Mouse (Mus musculus): Measurements from ENCODE around the gene Car12. TPM values are rescaled to one million over a fixed set of nuclear protein-coding genes. Genes with fewer than 3 reads are reported as not detected.

Gene Car12
- polyA plus RNA-seq, 1 experiment from 2014 or later = 0.63 TPM

DNA sequence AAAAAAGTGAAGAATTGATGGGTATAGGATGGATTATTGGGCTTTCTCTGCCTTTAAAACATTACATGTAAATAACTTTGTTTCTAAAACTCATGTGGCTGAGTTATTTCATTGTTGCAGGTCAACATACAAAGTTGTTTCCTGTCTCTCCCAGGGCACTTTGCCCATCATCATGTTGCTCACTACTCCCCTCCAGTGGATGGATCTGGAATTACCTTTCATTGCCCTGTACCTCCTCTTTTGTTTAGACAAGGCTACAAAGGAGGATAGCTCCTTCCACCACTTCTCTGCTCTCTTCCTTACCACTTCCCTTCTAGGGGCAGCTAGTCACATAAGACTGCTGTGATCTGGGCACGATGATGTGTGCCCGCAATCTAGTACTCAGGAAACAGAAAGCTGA, 7.7 kb upstream of the Car12 start:
- no peak overlapping the region for H3K4me2 ChIP-seq (ENCODE audit: low read depth, low read length)
- H3K27ac ChIP-seq (ENCODE audit: low read depth, low read length) = no peak overlapping the region
- H3K9ac ChIP-seq (replicated peaks; ENCODE audit: low read depth, low read length) = no peak overlapping the region
- WGBS = 50% methylated on average over 2 of the region's 2 CpGs
- no peaks in the 10 kb centered on the region for H3K36me3 ChIP-seq (ENCODE audit: control insufficient read depth, insufficient read depth, low read length)
- no peaks in the 10 kb centered on the region for H3K27me3 ChIP-seq (ENCODE audit: control insufficient read depth, insufficient read depth, low read length)
- no peaks in the 10 kb centered on the region for H3K4me1 ChIP-seq (ENCODE audit: control insufficient read depth, insufficient read depth, low read length)
- H3K9me3 ChIP-seq (ENCODE audit: control insufficient read depth, low read length) = no peaks in the 10 kb centered on the region
- ATAC-seq (ENCODE audit: low read depth) = no peak
- no peak overlapping the region for H3K4me3 ChIP-seq (ENCODE audit: low read depth, low read length)

DNA sequence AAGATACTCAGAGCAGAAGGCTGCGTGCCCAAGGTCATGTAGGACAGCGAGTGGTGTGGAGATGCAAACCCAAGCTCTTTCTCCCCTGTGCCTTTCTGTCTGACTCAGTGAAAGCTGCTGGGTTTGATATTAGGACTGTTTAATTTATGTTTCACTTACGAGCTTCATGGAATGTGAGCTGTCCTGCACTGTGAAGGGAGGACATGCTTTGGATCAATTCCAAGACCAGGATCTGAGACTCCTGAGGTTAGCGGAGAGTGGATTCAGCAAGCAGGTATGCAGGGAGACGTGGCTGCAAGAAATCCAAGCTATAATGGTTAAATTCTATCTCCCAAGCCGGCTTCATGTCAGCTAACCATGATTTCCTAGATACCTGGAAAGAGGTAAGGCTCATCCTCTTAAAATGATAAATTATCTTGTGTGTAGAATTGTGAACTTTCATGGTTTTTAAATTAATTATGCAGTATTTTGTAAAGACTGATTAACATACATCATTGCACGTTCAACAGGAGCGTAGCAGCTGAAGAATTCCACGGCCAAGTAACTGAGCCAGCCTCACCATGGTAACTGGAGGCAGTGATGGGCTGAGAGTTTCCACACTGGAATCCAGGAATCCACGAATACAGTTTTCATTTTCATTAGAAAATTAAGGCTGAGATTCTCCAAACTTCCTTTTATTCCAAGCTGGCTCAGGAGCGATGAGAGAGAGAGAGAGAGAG, 5.3 kb upstream of the Car12 start:
- H3K36me3 ChIP-seq (ENCODE audit: control insufficient read depth, insufficient read depth, low read length) = no peaks in the 10 kb centered on the region
- H3K27me3 ChIP-seq (ENCODE audit: control insufficient read depth, insufficient read depth, low read length) = no peaks in the 10 kb centered on the region
- 43% methylated on average over 11 of the region's 11 CpGs for WGBS
- H3K4me3 ChIP-seq (ENCODE audit: low read depth, low read length) = no peak overlapping the region
- H3K9ac ChIP-seq (replicated peaks; ENCODE audit: low read depth, low read length) = no peak overlapping the region
- no peak overlapping the region for H3K27ac ChIP-seq (ENCODE audit: low read depth, low read length)
- H3K4me2 ChIP-seq (ENCODE audit: low read depth, low read length) = no peak overlapping the region
- ATAC-seq (ENCODE audit: low read depth) = no peak
- no peaks in the 10 kb centered on the region for H3K9me3 ChIP-seq (ENCODE audit: control insufficient read depth, low read length)
- no peaks in the 10 kb centered on the region for H3K4me1 ChIP-seq (ENCODE audit: control insufficient read depth, insufficient read depth, low read length)

DNA sequence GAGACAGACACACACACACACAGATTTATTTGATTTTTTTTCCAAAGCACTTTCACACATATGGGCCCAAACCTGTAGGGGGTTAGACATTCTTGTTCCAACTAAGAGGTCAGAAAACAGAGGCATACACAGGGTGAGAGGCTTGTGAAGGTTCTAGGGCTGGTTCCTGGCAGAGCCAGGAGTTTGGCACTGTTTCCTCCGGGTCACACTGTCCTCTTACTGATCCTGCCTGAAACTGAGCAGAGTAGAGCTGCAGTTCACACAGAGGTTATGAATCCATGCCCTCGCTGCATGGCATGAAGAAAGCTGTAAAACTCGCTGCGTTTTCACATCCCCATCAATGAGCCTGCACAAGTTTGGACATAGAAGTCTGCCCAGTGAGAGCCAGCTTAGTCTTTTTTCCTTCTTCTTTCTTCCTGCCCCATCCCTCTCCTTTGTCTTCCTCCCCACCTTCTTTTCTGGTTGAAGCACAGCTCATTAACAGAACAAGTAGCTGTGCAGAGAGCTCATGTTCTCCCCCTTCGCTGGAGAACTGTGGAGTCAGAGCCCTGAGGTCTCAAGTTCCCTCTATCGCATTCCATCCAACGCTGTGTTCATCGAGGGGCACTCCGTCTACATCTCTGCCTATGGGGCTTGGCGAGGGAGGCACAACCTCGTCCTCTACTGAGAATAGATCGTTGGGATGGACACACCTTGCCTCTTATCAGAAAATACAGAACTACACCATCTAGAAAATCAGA, 4.5 kb upstream of the Car12 start:
- Histone ChIP-seq H3K4me1 (ENCODE audit: control insufficient read depth, insufficient read depth, low read length) (0 out of 2 replicates have a peak, but pooled peaks cover 5% of the 10 kb centered on the region), H3K4me2 (ENCODE audit: low read depth, low read length) (no peak overlapping the region), H3K27ac (ENCODE audit: low read depth, low read length) (no peak overlapping the region), H3K27me3 (ENCODE audit: control insufficient read depth, insufficient read depth, low read length) (no peaks in the 10 kb centered on the region), H3K9me3 (ENCODE audit: control insufficient read depth, low read length) (no peaks in the 10 kb centered on the region), H3K9ac (replicated peaks; ENCODE audit: low read depth, low read length) (no peak overlapping the region), H3K4me3 (ENCODE audit: low read depth, low read length) (no peak overlapping the region), H3K36me3 (ENCODE audit: control insufficient read depth, insufficient read depth, low read length) (no peaks in the 10 kb centered on the region)
- WGBS = 63% methylated on average over 12 of the region's 12 CpGs
- no peak for ATAC-seq (ENCODE audit: low read depth)

DNA sequence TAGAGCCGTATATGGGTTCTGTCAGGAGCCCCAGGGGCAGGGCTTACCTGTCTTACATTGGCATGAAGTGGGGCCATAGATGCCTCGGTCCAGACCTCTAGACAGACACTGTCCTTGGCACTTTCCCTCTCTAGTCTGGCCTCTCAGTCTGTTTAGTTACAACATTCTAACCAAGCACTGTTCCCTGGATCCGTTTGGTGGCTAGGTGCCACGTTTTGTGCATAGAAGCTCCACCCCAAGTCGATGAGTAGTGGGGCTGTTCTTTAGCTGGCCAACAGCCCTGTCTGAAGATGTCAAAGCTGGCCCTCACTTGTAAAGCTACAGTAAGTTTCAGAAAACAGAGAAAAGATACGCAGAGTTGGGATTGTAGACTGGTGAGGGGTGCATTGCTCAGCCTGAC, 2.9 kb upstream of the Car12 start:
- H3K4me3 ChIP-seq (ENCODE audit: low read depth, low read length) = no peak overlapping the region
- H3K36me3 ChIP-seq (ENCODE audit: control insufficient read depth, insufficient read depth, low read length) = no peaks in the 10 kb centered on the region
- peaks cover 9% of the 10 kb centered on the region for H3K27me3 ChIP-seq (ENCODE audit: control insufficient read depth, insufficient read depth, low read length)
- ATAC-seq (ENCODE audit: low read depth) = no peak
- H3K4me1 ChIP-seq (ENCODE audit: control insufficient read depth, insufficient read depth, low read length) = 0 out of 2 replicates have a peak, but pooled peaks cover 5% of the 10 kb centered on the region
- H3K4me2 ChIP-seq (ENCODE audit: low read depth, low read length) = no peak overlapping the region
- H3K9ac ChIP-seq (replicated peaks; ENCODE audit: low read depth, low read length) = no peak overlapping the region
- no peaks in the 10 kb centered on the region for H3K9me3 ChIP-seq (ENCODE audit: control insufficient read depth, low read length)
- H3K27ac ChIP-seq (ENCODE audit: low read depth, low read length) = no peak overlapping the region
- 82% methylated on average over 6 of the region's 6 CpGs for WGBS

DNA sequence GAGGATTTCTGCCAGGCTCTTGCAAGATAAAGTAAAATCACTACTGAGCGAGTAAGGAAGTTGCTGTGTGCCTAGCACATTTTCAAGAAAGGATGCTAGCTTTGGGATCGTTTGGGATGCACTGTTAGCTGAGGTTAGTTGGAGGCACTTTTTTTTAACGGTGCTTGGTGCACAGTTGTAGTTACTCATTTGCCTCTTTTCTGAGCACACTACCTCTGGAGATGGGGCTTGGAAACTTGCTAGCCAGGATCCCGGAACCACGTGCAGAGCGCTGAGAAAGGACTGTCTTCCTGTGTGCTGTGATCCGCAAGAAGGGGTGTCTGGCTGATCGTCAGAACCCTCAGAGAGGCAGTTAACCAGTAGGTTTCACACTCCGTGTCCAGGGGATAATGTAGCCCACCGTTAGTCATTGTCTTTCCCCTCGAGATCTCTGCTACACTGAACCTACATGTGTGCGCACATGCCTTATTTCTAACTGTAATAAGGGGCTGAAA, 583 bp downstream of the Car12 start:
- Histone ChIP-seq H3K9me3 (ENCODE audit: control insufficient read depth, low read length) (no peaks in the 10 kb centered on the region), H3K4me1 (ENCODE audit: control insufficient read depth, insufficient read depth, low read length) (0 out of 2 replicates have a peak, but pooled peaks cover 5% of the 10 kb centered on the region), H3K4me3 (ENCODE audit: low read depth, low read length) (peak overlapping the region; percentile 27), H3K9ac (replicated peaks; ENCODE audit: low read depth, low read length) (no peak overlapping the region), H3K4me2 (ENCODE audit: low read depth, low read length) (peak overlapping the region; percentile 55), H3K36me3 (ENCODE audit: control insufficient read depth, insufficient read depth, low read length) (no peaks in the 10 kb centered on the region), H3K27ac (ENCODE audit: low read depth, low read length) (no peak overlapping the region), H3K27me3 (ENCODE audit: control insufficient read depth, insufficient read depth, low read length) (peaks cover 9% of the 10 kb centered on the region)
- ATAC-seq (ENCODE audit: low read depth) = no peak
- 11% methylated on average over 12 of the region's 12 CpGs for WGBS

DNA sequence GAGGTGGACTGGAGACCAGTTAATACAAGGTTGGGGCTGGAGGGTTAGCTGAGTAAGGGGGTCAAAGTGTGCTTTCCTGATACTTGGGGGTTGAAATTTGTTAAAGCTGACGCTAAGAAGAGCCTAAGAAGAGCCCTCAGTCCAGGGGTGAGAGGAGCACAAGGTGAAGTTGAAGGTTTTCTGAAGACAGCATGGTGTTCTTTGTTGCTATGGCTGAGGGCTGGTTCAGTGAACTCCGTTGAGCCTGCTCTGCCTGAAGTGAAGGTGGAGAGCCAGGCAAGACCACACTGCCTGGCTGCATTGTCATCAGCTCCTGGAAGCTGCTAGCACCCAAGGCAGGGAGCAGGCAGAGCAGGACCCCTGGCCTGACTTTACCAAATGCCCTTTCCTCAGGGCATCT, 1.9 kb downstream of the Car12 start:
- Histone ChIP-seq H3K4me1 (ENCODE audit: control insufficient read depth, insufficient read depth, low read length) (0 out of 2 replicates have a peak, but pooled peaks cover 5% of the 10 kb centered on the region), H3K4me2 (ENCODE audit: low read depth, low read length) (no peak overlapping the region), H3K27me3 (ENCODE audit: control insufficient read depth, insufficient read depth, low read length) (peaks cover 9% of the 10 kb centered on the region), H3K27ac (ENCODE audit: low read depth, low read length) (no peak overlapping the region), H3K4me3 (ENCODE audit: low read depth, low read length) (no peak overlapping the region), H3K9me3 (ENCODE audit: control insufficient read depth, low read length) (no peaks in the 10 kb centered on the region), H3K36me3 (ENCODE audit: control insufficient read depth, insufficient read depth, low read length) (no peaks in the 10 kb centered on the region), H3K9ac (replicated peaks; ENCODE audit: low read depth, low read length) (no peak overlapping the region)
- WGBS = 88% methylated on average over 2 of the region's 2 CpGs
- ATAC-seq (ENCODE audit: low read depth) = no peak

DNA sequence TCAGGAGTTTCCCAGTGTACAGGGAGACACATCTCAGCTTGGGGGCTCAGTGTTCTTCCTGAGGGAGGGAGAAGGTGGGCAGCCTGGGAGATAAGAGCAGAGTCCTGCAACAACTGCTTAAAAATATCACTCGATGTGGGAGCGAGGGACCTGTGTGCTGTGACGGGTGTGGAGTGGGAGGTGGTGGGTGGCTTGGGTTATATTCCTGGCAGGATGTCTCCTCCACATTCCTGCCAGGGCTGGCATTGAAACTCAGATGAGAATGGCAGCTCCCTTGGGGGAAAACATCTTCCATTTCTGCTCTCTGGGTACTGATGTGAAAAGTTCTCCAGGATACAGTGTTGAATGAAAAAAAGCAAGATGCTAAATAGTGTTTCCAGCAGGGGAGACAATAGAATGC, 3.0 kb downstream of the Car12 start:
- Histone ChIP-seq H3K4me3 (ENCODE audit: low read depth, low read length) (no peak overlapping the region), H3K27ac (ENCODE audit: low read depth, low read length) (no peak overlapping the region), H3K4me1 (ENCODE audit: control insufficient read depth, insufficient read depth, low read length) (0 out of 2 replicates have a peak, but pooled peaks cover 5% of the 10 kb centered on the region), H3K9ac (replicated peaks; ENCODE audit: low read depth, low read length) (no peak overlapping the region), H3K4me2 (ENCODE audit: low read depth, low read length) (no peak overlapping the region), H3K27me3 (ENCODE audit: control insufficient read depth, insufficient read depth, low read length) (peaks cover 9% of the 10 kb centered on the region), H3K36me3 (ENCODE audit: control insufficient read depth, insufficient read depth, low read length) (no peaks in the 10 kb centered on the region), H3K9me3 (ENCODE audit: control insufficient read depth, low read length) (no peaks in the 10 kb centered on the region)
- no peak for ATAC-seq (ENCODE audit: low read depth)
- 97% methylated on average over 3 of the region's 3 CpGs for WGBS

DNA sequence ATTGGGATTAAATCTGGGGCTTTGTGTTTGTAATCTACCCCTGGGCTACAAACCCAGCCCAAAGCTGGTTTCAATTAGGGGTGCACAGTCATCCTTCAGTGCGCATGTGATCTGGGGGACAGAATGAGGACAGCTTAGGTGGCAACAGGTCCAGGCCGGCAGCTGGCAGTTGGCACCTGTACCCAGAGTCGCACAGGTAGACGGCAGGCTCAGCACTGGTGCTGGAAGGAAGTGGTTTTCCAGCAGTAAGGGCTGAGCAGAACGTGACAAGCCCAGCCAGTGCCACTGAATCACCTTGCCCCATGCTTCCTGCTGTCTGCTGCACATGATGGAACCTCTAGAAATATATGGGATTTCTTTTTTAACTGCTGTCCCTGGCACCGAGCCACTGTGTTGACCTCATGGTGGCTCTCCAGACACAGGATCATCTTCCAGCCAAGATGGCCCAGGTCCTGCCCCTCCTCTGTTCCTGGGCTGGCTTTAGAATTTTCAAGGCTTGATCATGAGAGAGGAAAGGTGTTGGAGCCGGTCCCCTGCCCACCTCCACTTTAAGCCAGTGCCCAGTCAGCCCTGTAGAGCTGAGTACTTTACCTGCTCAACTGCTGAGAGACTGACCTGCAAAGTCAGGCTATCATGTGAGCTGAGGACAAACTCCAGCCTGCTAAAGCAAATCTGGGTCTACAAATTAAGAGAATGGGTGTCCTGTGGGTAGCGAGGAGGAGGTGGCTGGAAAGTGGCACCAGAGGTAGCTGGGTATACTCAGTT, 7.4 kb downstream of the Car12 start:
- H3K27ac ChIP-seq (ENCODE audit: low read depth, low read length) = no peak overlapping the region
- H3K4me2 ChIP-seq (ENCODE audit: low read depth, low read length) = no peak overlapping the region
- H3K4me3 ChIP-seq (ENCODE audit: low read depth, low read length) = no peak overlapping the region
- no peaks in the 10 kb centered on the region for H3K4me1 ChIP-seq (ENCODE audit: control insufficient read depth, insufficient read depth, low read length)
- ATAC-seq (ENCODE audit: low read depth) = no peak
- H3K9me3 ChIP-seq (ENCODE audit: control insufficient read depth, low read length) = no peaks in the 10 kb centered on the region
- H3K27me3 ChIP-seq (ENCODE audit: control insufficient read depth, insufficient read depth, low read length) = no peaks in the 10 kb centered on the region
- 92% methylated on average over 8 of the region's 8 CpGs for WGBS
- no peaks in the 10 kb centered on the region for H3K36me3 ChIP-seq (ENCODE audit: control insufficient read depth, insufficient read depth, low read length)
- H3K9ac ChIP-seq (replicated peaks; ENCODE audit: low read depth, low read length) = no peak overlapping the region
